Mouse (Mus musculus) small intestine, adult 2 months (tissue): ENCODE results near the gene Mbtps2.

Experiments used
- CTCF ChIP-seq: fragments of 200-500 bp; IDR thresholded peaks from 2 replicates; pipeline ENCODE4 v1.5.1; 2012; ENCODE audit warnings: low read depth, mild to moderate bottlenecking, control low read depth, inconsistent platforms, low read length, moderate library complexity, mixed read lengths; ENCODE audit not compliant: insufficient replicate concordance, insufficient read length; ENCODE audit errors: extremely low read depth
- POLR2A ChIP-seq: fragments of 200-500 bp; IDR thresholded peaks from 2 replicates; pipeline ENCODE4 v1.6.1; 2012; ENCODE audit warnings: low read depth, mild to moderate bottlenecking, control low read depth, inconsistent platforms, low read length, moderate library complexity

DNA sequence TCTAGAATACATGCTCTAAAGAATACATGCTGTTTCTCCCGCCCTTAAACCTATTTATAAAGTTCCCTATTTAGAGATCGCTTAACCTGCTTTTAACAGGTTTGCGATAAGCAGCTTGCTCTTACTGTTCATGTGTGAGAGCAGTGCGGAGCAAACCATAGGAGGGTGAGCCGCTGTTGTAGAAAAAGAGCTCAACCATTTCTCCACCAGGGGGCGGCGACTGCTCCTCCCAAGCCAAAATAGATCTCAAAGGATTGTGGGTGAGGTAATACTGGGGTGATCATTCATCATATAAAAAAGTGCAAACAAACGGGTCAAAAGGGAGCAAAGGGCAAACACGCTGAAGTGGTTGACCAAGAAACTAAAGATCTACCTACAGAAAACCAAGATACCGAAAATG is 34.7 kb downstream of the Mbtps2 start:
- TF ChIP-seq CTCF: peak; percentile 29; the same call in 1 of the 2 replicates
- no peak for TF ChIP-seq POLR2A
